Mouse (Mus musculus) heart, embryonic 16.5 days (tissue): ENCODE measurements around the gene Caskin2. TPM values are rescaled to one million over a fixed set of nuclear protein-coding genes. Genes with fewer than 3 reads are reported as not detected.

ENCODE experiments used
- ATAC-seq: fragments of 200-750 bp; cut with Nextera tagmentation; replicated peaks from 2 replicates; pipeline ENCODE4 v1.8.0; 2017; ENCODE audit warnings: moderate number of reproducible peaks; ENCODE audit not compliant: insufficient read depth, low FRiP score; ENCODE audit errors: extremely low read depth
- H3K27ac ChIP-seq: fragments of 300-500 bp; sonication (generic); 2 replicates; pipeline ENCODE4 v1.5.1; 2014; ENCODE audit warnings: mild to moderate bottlenecking, low read length, control low read depth, moderate library complexity
- H3K27me3 ChIP-seq: fragments of 300-500 bp; sonication (generic); 2 replicates; pipeline ENCODE4 v1.6.1; 2014; ENCODE audit warnings: low read length, mixed read lengths; ENCODE audit not compliant: control insufficient read depth, insufficient read depth
- H3K36me3 ChIP-seq: fragments of 300-500 bp; sonication (generic); 2 replicates; pipeline ENCODE4 v1.6.1; 2014; ENCODE audit not compliant: control insufficient read depth, insufficient read depth
- H3K4me1 ChIP-seq: fragments of 300-500 bp; sonication (generic); 2 replicates; pipeline ENCODE4 v1.6.1; 2014; ENCODE audit warnings: low read length, mixed read lengths; ENCODE audit not compliant: control insufficient read depth, insufficient read depth
- H3K4me2 ChIP-seq: fragments of 300-500 bp; sonication (generic); 2 replicates; pipeline ENCODE4 v1.6.1; 2014; ENCODE audit warnings: low read depth, mild to moderate bottlenecking, control low read depth, low read length
- H3K4me3 ChIP-seq: fragments of 300-500 bp; sonication (generic); 2 replicates; pipeline ENCODE4 v1.5.1; 2014; ENCODE audit warnings: mild to moderate bottlenecking, control low read depth, low read length
- H3K9ac ChIP-seq: fragments of 300-500 bp; sonication (generic); 2 replicates; pipeline ENCODE4 v1.6.1; 2014; ENCODE audit warnings: low read length, control low read depth
- H3K9me3 ChIP-seq: fragments of 300-500 bp; sonication (generic); replicated peaks from 2 replicates; pipeline ENCODE4 v1.6.1; 2016; ENCODE audit warnings: low read length; ENCODE audit not compliant: control insufficient read depth
- WGBS: fragments of 180-500 bp; shearing (Covaris S2); extraction: QIAGEN DNeasy Blood & Tissue Kit; methylation state at CpG from one replicate; pipeline ENCODE4 v1.1.7; 2014; 5-methylcytosine and 5-hydroxymethylcytosine counted together
- polyA plus RNA-seq: library from polyadenylated mRNA; unstranded; fragments of >200 nt; fragmentation: Nextera tagmentation; extraction: Ambion mirVana; gene quantifications from 2 replicates; pipeline ENCODE4 v1.2.1, GENCODE M21; 2015

Gene Caskin2
- polyA plus RNA-seq, 1 experiment from 2014 or later, result 18.9 TPM

- no peak for ATAC-seq
- 0 out of 2 replicates have a peak overlapping the region, but pooled peaks have one; percentile 12 for H3K9ac ChIP-seq
Observed at GRCm38 (mm10) chr11:115834033-115834432, 20.6 kb upstream of the Caskin2 start.

GRCm38 (mm10) chr11:115833021-115833513 is 19.6 kb upstream of the Caskin2 start:
- no peaks in the 10 kb centered on the region for H3K9me3 ChIP-seq
- H3K27me3 ChIP-seq, result no peaks in the 10 kb centered on the region
- H3K9ac ChIP-seq, result peak overlapping the region; percentile 55
- peak; percentile 45 for ATAC-seq
- H3K36me3 ChIP-seq, result no peaks in the 10 kb centered on the region
- no peak overlapping the region for H3K4me3 ChIP-seq
- peaks cover 59% of the 10 kb centered on the region for H3K4me1 ChIP-seq
- peak overlapping the region; percentile 49 for H3K4me2 ChIP-seq
- peak overlapping the region; percentile 76 for H3K27ac ChIP-seq
- 10% methylated on average over 8 of the region's 8 CpGs for WGBS

More at GRCm38 (mm10) chr11:115834033-115834432, 20.6 kb upstream of the Caskin2 start:
- H3K4me1 ChIP-seq, result peaks cover 61% of the 10 kb centered on the region
- peak overlapping the region; percentile 76 for H3K27ac ChIP-seq
- no peaks in the 10 kb centered on the region for H3K36me3 ChIP-seq
- H3K27me3 ChIP-seq, result no peaks in the 10 kb centered on the region
- no peak overlapping the region for H3K4me2 ChIP-seq
- H3K4me3 ChIP-seq, result no peak overlapping the region
- H3K9me3 ChIP-seq, result no peaks in the 10 kb centered on the region
- WGBS, result 69% methylated on average over 6 of the region's 6 CpGs

GRCm38 (mm10) chr11:115832523-115832922 is 19.1 kb upstream of the Caskin2 start:
- no peak overlapping the region for H3K4me3 ChIP-seq
- H3K4me2 ChIP-seq, result peak overlapping the region; percentile 49; the same call in 1 of the 2 replicates
- no peak for ATAC-seq
- H3K9me3 ChIP-seq, result no peaks in the 10 kb centered on the region
- H3K27me3 ChIP-seq, result no peaks in the 10 kb centered on the region
- 11% methylated on average over 8 of the region's 8 CpGs for WGBS
- H3K36me3 ChIP-seq, result no peaks in the 10 kb centered on the region
- H3K9ac ChIP-seq, result peak overlapping the region; percentile 55; the same call in 1 of the 2 replicates
- H3K27ac ChIP-seq, result peak overlapping the region; percentile 76
- H3K4me1 ChIP-seq, result peaks cover 56% of the 10 kb centered on the region

- H3K4me1 ChIP-seq, result peaks cover 55% of the 10 kb centered on the region
- no peak overlapping the region for H3K4me3 ChIP-seq
- H3K4me2 ChIP-seq, result no peak overlapping the region
- H3K36me3 ChIP-seq, result no peaks in the 10 kb centered on the region
- H3K27ac ChIP-seq, result no peak overlapping the region; the same call in 1 of the 2 replicates
- no peak overlapping the region for H3K9ac ChIP-seq
- ATAC-seq, result no peak
- WGBS, result 63% methylated on average over 6 of the region's 6 CpGs
- no peaks in the 10 kb centered on the region for H3K9me3 ChIP-seq
- no peaks in the 10 kb centered on the region for H3K27me3 ChIP-seq
Observed at GRCm38 (mm10) chr11:115832064-115832463, 18.6 kb upstream of the Caskin2 start.

GRCm38 (mm10) chr11:115831518-115831917 is 18.1 kb upstream of the Caskin2 start:
- Histone ChIP-seq H3K4me2 (no peak overlapping the region), H3K4me3 (no peak overlapping the region), H3K27me3 (no peaks in the 10 kb centered on the region), H3K9me3 (no peaks in the 10 kb centered on the region), H3K4me1 (peaks cover 51% of the 10 kb centered on the region), H3K27ac (no peak overlapping the region), H3K9ac (no peak overlapping the region), H3K36me3 (no peaks in the 10 kb centered on the region)
- WGBS, result 38% methylated on average over 3 of the region's 3 CpGs
- ATAC-seq, result no peak

- H3K27me3 ChIP-seq, result no peaks in the 10 kb centered on the region
- peak overlapping the region; percentile 45; the same call in 1 of the 2 replicates for H3K9ac ChIP-seq
- no peak for ATAC-seq
- 31% methylated on average over 25 of the region's 25 CpGs for WGBS
- H3K27ac ChIP-seq, result no peak overlapping the region
- no peaks in the 10 kb centered on the region for H3K9me3 ChIP-seq
- H3K4me3 ChIP-seq, result no peak overlapping the region
- no peaks in the 10 kb centered on the region for H3K36me3 ChIP-seq
- peak overlapping the region; percentile 11; the same call in 1 of the 2 replicates for H3K4me2 ChIP-seq
- peaks cover 51% of the 10 kb centered on the region for H3K4me1 ChIP-seq
Observed at GRCm38 (mm10) chr11:115830550-115831325, 17.3 kb upstream of the Caskin2 start.

GRCm38 (mm10) chr11:115829036-115829435 is 15.6 kb upstream of the Caskin2 start:
- Histone ChIP-seq H3K4me1 (peaks cover 55% of the 10 kb centered on the region), H3K27ac (0 out of 2 replicates have a peak overlapping the region, but pooled peaks have one; percentile 14), H3K4me3 (no peak overlapping the region), H3K9me3 (no peaks in the 10 kb centered on the region), H3K4me2 (no peak overlapping the region), H3K27me3 (no peaks in the 10 kb centered on the region), H3K36me3 (no peaks in the 10 kb centered on the region), H3K9ac (no peak overlapping the region)
- 50% methylated on average over 4 of the region's 4 CpGs for WGBS
- ATAC-seq, result no peak

GRCm38 (mm10) chr11:115827624-115828023 is 14.2 kb upstream of the Caskin2 start:
- H3K9me3 ChIP-seq, result no peaks in the 10 kb centered on the region
- no peak overlapping the region for H3K4me3 ChIP-seq
- H3K4me1 ChIP-seq, result peaks cover 43% of the 10 kb centered on the region
- no peaks in the 10 kb centered on the region for H3K27me3 ChIP-seq
- ATAC-seq, result no peak
- WGBS, result 81% methylated on average over 6 of the region's 6 CpGs
- H3K36me3 ChIP-seq, result no peaks in the 10 kb centered on the region
- no peak overlapping the region for H3K9ac ChIP-seq
- H3K27ac ChIP-seq, result no peak overlapping the region
- no peak overlapping the region for H3K4me2 ChIP-seq

- H3K4me1 ChIP-seq, result peaks cover 32% of the 10 kb centered on the region
- 68% methylated on average over 5 of the region's 5 CpGs for WGBS
- H3K9ac ChIP-seq, result no peak overlapping the region
- H3K36me3 ChIP-seq, result no peaks in the 10 kb centered on the region
- H3K27me3 ChIP-seq, result no peaks in the 10 kb centered on the region
- ATAC-seq, result no peak
- H3K4me2 ChIP-seq, result no peak overlapping the region
- no peaks in the 10 kb centered on the region for H3K9me3 ChIP-seq
- no peak overlapping the region for H3K4me3 ChIP-seq
- no peak overlapping the region for H3K27ac ChIP-seq
Observed at GRCm38 (mm10) chr11:115826487-115826886, 13.0 kb upstream of the Caskin2 start.
